Mouse (Mus musculus): ENCODE results near the gene Wdr66. TPM values are rescaled to one million over a fixed set of nuclear protein-coding genes. Genes with fewer than 3 reads are reported as not detected.

Wdr66 gene
- total and polyA plus RNA-seq, 3 experiments: 1.4 to 3.6 TPM; not detected in 1

- H3K79me2 ChIP-seq (ENCODE audit: control insufficient read depth, insufficient read depth, low read length, poor library complexity): no peaks in the 10 kb centered on the region
- H3K4me1 ChIP-seq (ENCODE audit: control insufficient read depth in 1 of 2, insufficient read depth in 2 of 2, low read length in 2 of 2): no peaks in the 10 kb centered on the region
- no peak for DNase-seq (ENCODE audit: low read depth, low spot score)
- no peaks in the 10 kb centered on the region for H3K9me3 ChIP-seq (replicated peaks; ENCODE audit: insufficient read depth, low read length)
- H3K27ac ChIP-seq (ENCODE audit: control insufficient read depth, low read depth, low read length): no peak overlapping the region
- H3K4me3 ChIP-seq (ENCODE audit: control insufficient read depth in 1 of 2, insufficient read depth in 1 of 2, low read depth in 2 of 2, low read length in 2 of 2): no peak overlapping the region
- no peaks in the 10 kb centered on the region for H3K27me3 ChIP-seq (ENCODE audit: control insufficient read depth in 1 of 2, insufficient read depth in 2 of 2, low read length in 2 of 2)
- H3K9ac ChIP-seq (ENCODE audit: control insufficient read depth, low read depth, low read length, poor library complexity, severe bottlenecking): no peak overlapping the region
- H3K36me3 ChIP-seq (ENCODE audit: control insufficient read depth in 1 of 2, insufficient read depth in 2 of 2, low read length in 2 of 2): no peaks in the 10 kb centered on the region
- TF ChIP-seq UBTF (IDR thresholded peaks at IDR 0.05; ENCODE audit: borderline replicate concordance, insufficient read depth, low read depth, low read length): no peak
Observed at GRCm38 (mm10) chr5:123313851-123314380, 62.0 kb downstream of the Wdr66 start.

- H3K9ac ChIP-seq (ENCODE audit: control insufficient read depth, low read depth, low read length, poor library complexity, severe bottlenecking): no peak overlapping the region
- DNase-seq (ENCODE audit: low read depth, low spot score): no peak
- H3K36me3 ChIP-seq (ENCODE audit: control insufficient read depth in 1 of 2, insufficient read depth in 2 of 2, low read length in 2 of 2): no peaks in the 10 kb centered on the region
- TF ChIP-seq MAFK (IDR thresholded peaks at IDR 0.05; ENCODE audit: borderline replicate concordance, low read depth, low read length) (no peak), TBP (IDR thresholded peaks at IDR 0.05; ENCODE audit: low read depth, low read length) (no peak), MXI1 (IDR thresholded peaks at IDR 0.05; ENCODE audit: low read depth, low read length) (no peak), NELFE (IDR thresholded peaks at IDR 0.05; ENCODE audit: low read depth, low read length) (no peak), HCFC1 (IDR thresholded peaks at IDR 0.05; ENCODE audit: low read depth, low read length) (no peak), POLR2AphosphoS5 (IDR thresholded peaks at IDR 0.05; ENCODE audit: borderline replicate concordance, low read depth, low read length) (no peak), RAD21 (IDR thresholded peaks at IDR 0.05; ENCODE audit: low read depth, low read length) (no peak), E2F4 (IDR thresholded peaks at IDR 0.05; ENCODE audit: borderline replicate concordance, low read depth, low read length) (no peak), USF2 (IDR thresholded peaks at IDR 0.05; ENCODE audit: borderline replicate concordance in 1 of 2, insufficient read depth in 1 of 2, low read depth in 1 of 2, low read length in 2 of 2) (no peak), ZNF384 (IDR thresholded peaks at IDR 0.05; ENCODE audit: low read depth, low read length) (no peak), CHD2 (IDR thresholded peaks at IDR 0.05; ENCODE audit: low read length) (no peak), RCOR1 (IDR thresholded peaks at IDR 0.05; ENCODE audit: low read depth, low read length) (no peak), GATA1 (IDR thresholded peaks at IDR 0.05; ENCODE audit: low read depth, low read length) (no peak), KAT2A (conservative IDR thresholded peaks at IDR 0.05; ENCODE audit: low read depth, low read length) (no peak), MYB (IDR thresholded peaks at IDR 0.05; ENCODE audit: low read depth, low read length) (no peak), NRF1 (IDR thresholded peaks at IDR 0.05; ENCODE audit: insufficient read depth, low read depth, low read length, poor library complexity, severe bottlenecking) (no peak), TCF12 (IDR thresholded peaks at IDR 0.05; ENCODE audit: low read depth, low read length) (no peak)
- H3K9me3 ChIP-seq (replicated peaks; ENCODE audit: insufficient read depth, low read length): no peaks in the 10 kb centered on the region
- H3K27ac ChIP-seq (ENCODE audit: control insufficient read depth, low read depth, low read length): no peak overlapping the region
- no peaks in the 10 kb centered on the region for H3K79me2 ChIP-seq (ENCODE audit: control insufficient read depth, insufficient read depth, low read length, poor library complexity)
- no peaks in the 10 kb centered on the region for H3K27me3 ChIP-seq (ENCODE audit: control insufficient read depth in 1 of 2, insufficient read depth in 2 of 2, low read length in 2 of 2)
- H3K4me3 ChIP-seq (ENCODE audit: control insufficient read depth in 1 of 2, insufficient read depth in 1 of 2, low read depth in 2 of 2, low read length in 2 of 2): no peak overlapping the region
- H3K4me1 ChIP-seq (ENCODE audit: control insufficient read depth in 1 of 2, insufficient read depth in 2 of 2, low read length in 2 of 2): no peaks in the 10 kb centered on the region
Observed at GRCm38 (mm10) chr5:123315219-123315866, 63.4 kb downstream of the Wdr66 start.
